Mouse (Mus musculus): Measurements from ENCODE around the gene B4galnt2.

- no peak for TF ChIP-seq HCFC1 (IDR thresholded peaks at IDR 0.05; ENCODE audit: borderline replicate concordance, insufficient read depth, low read length)
- TF ChIP-seq CHD2 (IDR thresholded peaks at IDR 0.05; ENCODE audit: low read depth, low read length): no peak
These were observed 86.3 kb downstream of the B4galnt2 start for GRCm38 (mm10) chr11:95828181-95828964.

Measured in ES-E14 (cell line).